Mouse (Mus musculus): ENCODE measurements at regions not wholly inside any gene's neighbourhood (a gene's known extent, or its start where the extent isn't known, plus 50 kb on each side); places are given as distances from the start of the nearest gene placed in this dataset.
A peak's percentile ranks its signal among the peaks of the same experiment; 100 is the strongest.

GRCm38 (mm10) chr15:61582335-61582734, 659.5 kb upstream of the A1bg start:
- peak; percentile 4 for DNase-seq

GRCm38 (mm10) chr15:61563347-61563746, 640.5 kb upstream of the A1bg start:
- DNase-seq, result no peak

DNA sequence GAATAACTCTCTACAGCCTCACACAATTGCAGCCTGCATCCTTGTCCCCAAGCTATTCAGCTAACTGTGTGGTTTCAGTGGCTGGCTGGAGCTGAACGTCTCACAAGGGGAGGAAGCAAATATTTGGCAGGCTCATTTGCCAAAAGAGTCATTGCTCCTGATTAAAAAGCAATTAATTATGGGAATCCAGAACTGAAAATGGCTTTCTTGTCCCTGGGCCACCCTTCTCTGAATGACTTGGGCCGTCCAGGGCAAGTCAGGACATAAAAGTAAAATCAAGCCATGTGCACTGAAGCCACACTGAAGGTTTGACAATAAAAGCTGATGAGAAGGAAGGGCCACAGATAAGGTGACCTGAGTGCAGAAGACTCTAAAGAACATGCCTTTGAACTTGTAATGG, 639.4 kb upstream of the A1bg start:
- no peak for DNase-seq

- no peak for DNase-seq
Observed at GRCm38 (mm10) chr15:61553908-61554307, 631.1 kb upstream of the A1bg start.

DNA sequence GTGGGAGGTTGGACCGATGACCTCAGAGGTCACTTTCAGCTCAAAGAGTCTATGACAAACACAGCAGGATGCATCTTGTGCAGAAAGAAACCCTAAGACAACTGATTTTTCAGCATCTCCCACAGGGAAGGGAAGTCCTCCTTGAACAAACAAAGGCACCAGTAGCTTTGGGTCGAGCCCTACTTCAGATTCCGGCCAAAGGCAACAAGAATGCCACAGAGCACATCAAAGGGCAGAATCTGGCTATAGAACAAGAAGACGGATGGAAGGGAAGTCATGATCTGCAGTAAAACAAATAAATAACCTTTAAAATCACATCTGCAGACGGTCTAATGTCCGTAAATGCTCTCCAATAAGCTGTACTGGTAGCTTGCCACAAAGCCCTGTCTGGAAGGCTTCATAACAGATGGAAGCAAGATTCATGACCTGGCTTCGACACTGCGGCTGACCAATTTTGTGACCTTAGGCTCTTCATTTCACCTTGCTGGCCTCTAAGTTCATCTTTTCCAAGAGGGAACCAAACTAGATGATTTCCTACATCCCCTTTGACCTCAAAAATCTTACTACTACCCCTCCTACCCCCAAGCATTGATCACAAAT, 630.4 kb upstream of the A1bg start:
- DNase-seq, result no peak

DNA sequence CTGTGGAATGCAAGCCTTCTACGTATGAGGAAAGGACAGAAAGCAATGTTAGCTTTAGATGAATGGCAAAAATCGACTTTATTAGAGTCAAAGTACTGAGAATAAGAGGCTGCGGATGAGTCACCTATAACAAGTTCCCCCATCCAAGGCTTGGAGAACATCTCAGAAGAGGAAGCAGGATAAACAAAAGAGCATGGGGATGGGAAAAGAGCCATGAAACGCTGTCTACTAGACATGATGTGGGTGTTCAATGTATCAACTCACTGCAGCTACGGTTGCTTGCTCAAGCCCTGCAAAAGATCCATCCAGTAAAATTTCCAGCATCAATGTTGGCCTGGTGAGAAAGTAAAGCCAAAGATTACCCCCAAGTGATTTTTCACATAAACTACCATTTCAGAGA, 628.4 kb upstream of the A1bg start:
- no peak for DNase-seq

DNA sequence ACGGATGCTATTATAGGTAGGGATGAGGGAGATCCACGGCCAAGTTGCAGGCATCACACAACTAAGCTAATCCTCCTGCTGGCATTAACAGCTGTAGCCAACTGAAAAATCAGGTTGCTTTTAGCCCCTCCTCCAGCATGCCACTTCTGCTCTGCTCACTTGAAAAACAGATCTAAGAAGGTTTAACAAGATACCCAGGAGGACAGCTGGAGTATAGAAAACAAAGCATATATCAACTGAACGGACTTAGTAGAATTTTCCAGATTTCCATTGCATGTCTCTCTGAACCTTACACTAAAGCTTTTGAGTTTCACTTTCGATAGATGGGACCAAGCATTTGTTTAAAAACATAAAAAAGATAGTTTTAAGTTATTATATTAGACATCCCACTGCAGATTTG, 625.6 kb upstream of the A1bg start:
- no peak for DNase-seq

DNA sequence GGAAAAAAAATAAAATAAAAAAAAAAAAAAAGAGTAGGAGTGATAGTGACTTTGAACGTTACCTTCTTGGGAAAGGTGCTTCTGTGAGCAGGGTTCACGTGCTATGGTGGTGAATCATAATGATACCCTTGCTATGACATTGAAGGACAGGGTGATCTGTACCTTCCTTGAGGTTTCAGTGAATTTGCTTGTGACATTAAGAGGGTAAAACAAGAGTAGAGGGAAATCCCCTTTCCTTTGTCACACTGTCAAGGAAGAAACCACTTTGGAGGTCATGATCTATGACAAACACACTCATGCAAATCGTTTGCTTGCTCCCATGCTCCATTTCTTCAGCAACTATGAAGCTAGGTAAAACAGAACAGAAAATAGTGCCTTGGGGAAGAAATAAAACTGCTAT, 623.8 kb upstream of the A1bg start:
- DNase-seq, result no peak

- no peak for DNase-seq
Observed at GRCm38 (mm10) chr15:61544074-61544473, 621.3 kb upstream of the A1bg start.

DNA sequence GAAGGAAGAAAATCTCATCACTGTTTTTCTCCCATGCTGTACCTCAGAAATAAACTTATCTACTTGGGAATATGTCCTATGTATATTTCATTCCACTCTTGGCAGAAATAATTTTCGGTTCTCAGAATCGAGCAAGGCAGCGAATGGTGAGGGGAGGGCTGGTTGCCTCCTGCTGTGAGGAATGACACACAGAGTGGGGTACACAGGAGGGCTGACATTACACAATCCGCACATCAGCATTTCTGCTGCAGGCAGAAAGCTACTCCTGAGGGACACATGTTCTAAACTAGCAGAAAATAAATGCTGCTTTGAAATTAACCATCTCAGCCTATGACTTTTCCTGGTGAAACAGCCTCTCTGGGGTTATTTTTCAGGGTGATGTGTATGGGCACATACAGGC, 618.8 kb upstream of the A1bg start:
- DNase-seq, result peak; percentile 15

GRCm38 (mm10) chr15:61540753-61541421, 618.1 kb upstream of the A1bg start:
- peak; percentile 74 for DNase-seq

DNA sequence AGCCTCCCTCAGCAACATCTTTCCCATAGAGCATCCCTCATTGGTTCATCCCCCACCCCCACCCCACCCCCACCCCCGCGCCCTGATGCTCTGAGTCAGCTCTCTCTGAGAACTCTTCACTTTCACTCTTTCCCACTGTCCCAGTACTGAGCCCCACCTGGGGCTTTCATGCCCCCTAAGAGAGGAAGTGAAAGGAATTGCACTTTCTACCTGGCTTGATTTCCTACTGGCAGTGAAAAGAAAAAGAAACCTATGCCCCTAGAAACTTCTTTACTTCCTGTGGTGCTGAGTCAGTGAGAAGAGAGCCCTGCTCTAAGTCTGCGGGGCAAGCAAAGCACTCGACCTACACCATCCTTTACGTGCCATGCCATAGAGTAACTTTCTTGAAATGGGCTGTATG, 616.1 kb upstream of the A1bg start:
- peak; percentile 10 for DNase-seq

DNA sequence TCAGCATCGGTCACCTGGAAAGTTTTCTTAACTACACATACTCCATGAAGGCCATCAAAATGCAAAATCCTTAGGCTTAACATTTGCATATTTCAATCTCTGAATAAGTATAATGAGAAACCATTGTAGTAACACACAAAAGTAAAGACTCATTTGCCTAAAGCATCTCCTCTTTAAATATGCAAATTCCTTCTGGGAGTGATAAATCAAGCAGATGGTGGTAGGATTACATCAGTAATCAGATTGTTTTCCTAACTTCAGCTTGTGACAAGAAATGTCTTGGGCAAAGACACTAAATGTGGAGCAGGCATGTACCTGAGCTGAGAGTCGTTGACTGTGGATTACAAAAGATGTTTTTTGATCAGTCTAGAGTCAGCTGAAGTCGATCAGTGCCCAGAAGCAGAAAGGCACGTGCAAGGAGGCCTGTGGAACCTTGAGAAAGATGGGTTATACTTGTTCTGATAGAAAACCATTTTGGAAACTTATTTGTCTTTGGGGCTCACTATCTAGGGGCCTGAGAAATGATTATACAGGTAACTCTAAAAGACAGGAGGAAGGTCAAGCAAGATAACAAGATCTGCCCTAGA, 615.5 kb upstream of the A1bg start:
- no peak for DNase-seq

DNA sequence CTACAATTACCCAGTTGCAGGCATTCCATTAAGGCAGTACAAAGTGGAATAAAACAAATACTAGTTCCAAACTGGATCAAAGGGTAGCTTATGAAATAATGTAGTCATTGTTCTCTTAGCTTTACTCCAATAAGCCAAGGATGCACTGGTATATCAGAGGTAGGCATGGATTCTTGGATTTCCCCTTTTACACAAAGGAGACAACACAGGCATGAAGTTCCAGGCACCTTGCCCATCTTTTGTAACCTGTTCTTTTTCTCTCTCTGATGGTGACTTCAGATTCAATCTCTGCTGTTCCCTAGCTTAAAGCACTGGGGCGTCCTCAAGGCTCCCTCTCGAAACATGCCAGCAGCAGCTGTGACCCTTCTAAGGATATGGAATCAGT, 613.5 kb upstream of the A1bg start:
- DNase-seq, result no peak

GRCm38 (mm10) chr15:61535644-61536331, 613.0 kb upstream of the A1bg start:
- DNase-seq, result no peak

DNA sequence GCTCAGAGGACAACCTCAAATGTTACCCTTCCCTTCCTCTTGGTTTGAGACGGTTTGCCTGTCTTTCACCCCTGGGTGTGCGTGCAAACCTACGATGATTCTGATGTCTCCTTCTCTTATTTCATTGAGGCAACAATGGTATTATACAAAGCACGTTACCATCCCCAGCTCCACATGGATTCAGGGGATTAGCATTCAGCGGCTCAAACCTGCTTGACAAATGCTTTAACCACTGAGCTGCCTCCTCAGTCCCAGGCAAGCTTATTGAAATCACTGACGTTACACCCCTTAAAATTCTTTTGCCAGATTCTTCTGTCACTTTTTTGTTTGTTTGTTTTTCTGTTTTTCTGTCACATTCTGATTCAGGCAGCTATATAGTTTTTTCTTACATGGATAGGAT, 612.4 kb upstream of the A1bg start:
- DNase-seq, result no peak

GRCm38 (mm10) chr15:61532808-61533207, 610.0 kb upstream of the A1bg start:
- no peak for DNase-seq

DNA sequence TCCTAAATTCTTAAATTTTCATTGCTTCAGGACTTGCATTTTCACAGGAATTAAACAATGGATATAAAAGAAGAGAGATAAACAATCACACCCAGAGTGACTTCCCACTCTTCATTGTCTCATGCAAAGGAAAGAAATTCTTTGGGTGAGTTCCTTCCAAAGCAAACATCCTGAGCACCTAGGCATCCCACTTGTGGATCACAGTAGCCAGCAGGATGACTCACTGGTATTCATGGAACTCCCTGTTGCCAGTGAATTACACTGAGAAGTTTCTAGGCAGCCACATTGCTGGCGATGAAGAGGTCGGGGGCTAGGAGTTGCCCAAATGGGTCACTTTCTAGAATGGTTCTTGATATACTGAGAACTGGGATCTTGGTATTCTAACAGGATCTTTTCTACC, 609.2 kb upstream of the A1bg start:
- no peak for DNase-seq

GRCm38 (mm10) chr15:61523036-61523435, 600.2 kb upstream of the A1bg start:
- no peak for DNase-seq

DNA sequence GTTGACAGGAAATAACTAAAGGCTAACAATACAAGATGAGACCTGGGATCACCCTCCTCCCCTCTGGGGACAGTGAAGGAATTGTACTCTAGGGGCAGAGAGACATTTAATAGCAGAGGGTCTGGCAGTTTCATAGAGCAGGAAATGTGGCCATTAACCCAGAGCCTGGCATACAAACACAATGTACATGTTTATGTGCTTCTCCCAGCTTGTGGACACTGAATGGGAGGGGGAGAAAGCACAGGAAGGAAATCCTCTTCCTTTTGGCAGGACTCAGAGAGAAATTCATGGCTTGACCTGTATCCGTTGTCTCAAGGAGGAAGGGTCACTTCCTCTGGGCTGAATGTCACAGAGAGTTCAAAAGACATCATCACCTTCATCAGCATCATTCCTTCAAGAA, 594.5 kb upstream of the A1bg start:
- no peak for DNase-seq

GRCm38 (mm10) chr15:61514324-61514723, 591.5 kb upstream of the A1bg start:
- DNase-seq, result no peak

DNA sequence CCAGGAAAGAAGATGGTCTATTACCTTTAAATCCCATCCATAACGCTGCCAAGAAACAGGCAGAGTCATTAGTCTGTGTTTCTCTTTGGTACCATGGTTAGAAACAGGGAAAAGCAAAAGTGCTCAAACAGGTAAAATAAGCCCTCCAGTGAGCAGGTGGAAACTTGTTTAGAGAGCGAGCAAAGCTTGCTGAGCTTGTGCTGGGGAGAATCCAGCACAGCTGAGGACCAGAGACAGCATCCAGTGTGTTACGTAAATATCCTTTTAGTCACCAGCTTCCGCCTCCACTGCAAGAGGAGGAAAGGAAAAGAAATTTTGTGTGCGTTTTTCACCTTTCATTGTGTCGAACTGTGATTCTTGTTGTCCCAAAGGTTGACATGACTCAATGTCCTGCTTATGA, 586.0 kb upstream of the A1bg start:
- no peak for DNase-seq

- DNase-seq, result no peak
Observed at GRCm38 (mm10) chr15:61506361-61506897, 583.6 kb upstream of the A1bg start.

- no peak for DNase-seq
Observed at GRCm38 (mm10) chr15:61503436-61503835, 580.6 kb upstream of the A1bg start.
